Mouse (Mus musculus) midbrain, embryonic 10.5 days (tissue): ENCODE data around the gene Gm10645. TPM values are rescaled to one million over a fixed set of nuclear protein-coding genes. Genes with fewer than 3 reads are reported as not detected.

ENCODE experiments used
- DNase-seq: peaks from one replicate; pipeline ENCODE4 v3.0.0-alpha.2; 2017; ENCODE audit warnings: low spot score
- H3K27ac ChIP-seq: fragments of 300-500 bp; sonication (generic); replicated peaks from 2 replicates; pipeline ENCODE4 v1.5.1; 2016; ENCODE audit warnings: mild to moderate bottlenecking
- H3K27me3 ChIP-seq: fragments of 300-500 bp; sonication (generic); 2 replicates; pipeline ENCODE4 v1.6.1; 2016; ENCODE audit warnings: low read depth, mild to moderate bottlenecking; ENCODE audit not compliant: poor library complexity, severe bottlenecking
- H3K36me3 ChIP-seq: fragments of 300-500 bp; sonication (generic); 2 replicates; pipeline ENCODE4 v1.6.1; 2016; ENCODE audit warnings: mild to moderate bottlenecking, moderate library complexity
- H3K4me1 ChIP-seq: fragments of 300-500 bp; sonication (generic); 2 replicates; pipeline ENCODE4 v1.6.1; 2016
- H3K4me3 ChIP-seq: fragments of 300-500 bp; sonication (generic); 2 replicates; pipeline ENCODE4 v1.5.1; 2016; ENCODE audit warnings: mild to moderate bottlenecking, moderate library complexity
- H3K9me3 ChIP-seq: fragments of 300-500 bp; sonication (generic); replicated peaks from 2 replicates; pipeline ENCODE4 v1.6.1; 2016; ENCODE audit warnings: mild to moderate bottlenecking
- WGBS: fragments of 180-500 bp; shearing (Covaris S2); methylation state at CpG from one replicate; pipeline ENCODE4 v1.1.7; 2016; 5-methylcytosine and 5-hydroxymethylcytosine counted together
- polyA plus RNA-seq: library from polyadenylated mRNA; unstranded; fragments of >200 nt; fragmentation: Nextera tagmentation; extraction: Ambion mirVana; gene quantifications from 2 replicates; pipeline ENCODE4 v1.2.1, GENCODE M21; 2016

Gene Gm10645
- polyA plus RNA-seq, 1 experiment from 2014 or later: 3.1 TPM

DNA sequence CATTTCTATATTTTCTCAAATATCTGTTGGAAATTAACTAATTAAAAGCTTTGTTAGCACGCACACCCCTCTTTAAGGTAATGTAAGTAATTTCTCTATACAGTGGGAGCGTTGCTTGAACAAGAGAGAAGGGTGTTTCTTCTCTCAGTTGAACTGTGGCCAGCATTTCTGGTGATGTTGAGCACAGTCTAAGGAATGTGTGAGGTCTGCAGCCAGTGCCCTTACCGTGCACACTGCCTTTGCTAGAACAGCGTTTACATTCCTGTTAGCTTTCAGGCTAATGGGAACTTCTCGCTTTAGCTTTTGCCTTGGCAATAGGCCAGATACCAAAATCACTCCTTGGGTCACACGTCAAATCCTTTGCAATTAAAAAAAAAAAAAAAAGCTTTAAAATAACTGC lies 20.4 kb upstream of the Gm10645 start:
- H3K4me1 ChIP-seq: peaks cover 45% of the 10 kb centered on the region
- no peak for DNase-seq
- H3K9me3 ChIP-seq: no peaks in the 10 kb centered on the region
- H3K36me3 ChIP-seq: no peaks in the 10 kb centered on the region
- H3K27me3 ChIP-seq: no peaks in the 10 kb centered on the region
- no peak overlapping the region for H3K27ac ChIP-seq
- H3K4me3 ChIP-seq: no peak overlapping the region
- WGBS: 81% methylated on average over 6 of the region's 6 CpGs

DNA sequence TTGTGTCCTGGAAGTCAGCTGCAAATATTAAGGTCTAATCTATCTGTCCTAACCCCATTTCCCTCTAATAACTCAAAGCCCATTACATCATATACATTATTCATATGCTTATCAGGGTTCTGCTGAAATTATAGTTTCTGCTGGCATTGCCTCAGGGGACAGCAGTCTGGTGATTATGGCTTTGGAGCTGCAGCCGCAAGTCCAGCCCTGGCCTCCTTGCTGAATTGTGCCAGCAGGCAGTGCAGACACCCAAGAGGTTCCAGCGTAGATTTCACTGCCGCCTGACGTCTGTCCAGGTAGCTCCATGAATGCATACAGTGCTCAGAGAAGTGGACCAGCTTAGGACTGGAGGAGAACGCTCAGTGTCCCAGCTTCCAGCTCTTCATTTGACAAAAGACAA lies 16.8 kb upstream of the Gm10645 start:
- H3K4me1 ChIP-seq: peaks cover 72% of the 10 kb centered on the region
- no peaks in the 10 kb centered on the region for H3K9me3 ChIP-seq
- DNase-seq: no peak
- peak overlapping the region; percentile 30 for H3K27ac ChIP-seq
- WGBS: 85% methylated on average over 5 of the region's 5 CpGs
- H3K27me3 ChIP-seq: no peaks in the 10 kb centered on the region
- no peaks in the 10 kb centered on the region for H3K36me3 ChIP-seq
- H3K4me3 ChIP-seq: no peak overlapping the region

DNA sequence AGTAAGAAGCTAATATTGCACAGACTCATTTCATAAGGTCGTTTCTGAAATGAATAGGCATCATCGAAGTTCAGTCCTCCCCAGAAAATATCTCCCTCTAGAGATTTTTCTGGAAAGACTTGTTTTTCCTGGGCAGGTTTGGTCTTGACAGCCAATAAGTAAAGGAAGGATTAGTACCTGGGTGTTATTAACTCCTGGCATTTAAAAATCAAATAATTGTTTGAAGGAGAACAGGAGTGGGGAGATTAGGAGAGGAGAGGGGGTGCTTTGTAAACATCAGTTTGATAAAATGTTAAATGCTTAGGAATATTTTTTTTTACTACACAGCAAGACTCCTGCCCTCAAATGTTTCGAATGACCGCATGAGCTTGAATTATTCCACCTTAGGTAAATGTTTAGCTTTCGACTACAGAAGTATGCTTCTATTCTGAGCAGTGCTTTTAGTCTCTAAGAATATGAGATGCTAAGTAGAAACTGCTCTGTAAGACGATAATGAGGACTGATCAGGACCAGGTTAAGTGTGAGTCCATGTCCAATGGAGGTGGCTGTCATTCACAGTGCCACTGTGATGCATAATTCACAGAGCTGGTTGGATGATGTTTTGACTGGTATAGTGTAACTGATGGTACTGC lies 16.0 kb upstream of the Gm10645 start:
- H3K27me3 ChIP-seq: no peaks in the 10 kb centered on the region
- H3K4me3 ChIP-seq: no peak overlapping the region
- 85% methylated on average over 6 of the region's 6 CpGs for WGBS
- no peak overlapping the region for H3K27ac ChIP-seq
- H3K36me3 ChIP-seq: no peaks in the 10 kb centered on the region
- no peaks in the 10 kb centered on the region for H3K9me3 ChIP-seq
- peaks cover 76% of the 10 kb centered on the region for H3K4me1 ChIP-seq
- no peak for DNase-seq

DNA sequence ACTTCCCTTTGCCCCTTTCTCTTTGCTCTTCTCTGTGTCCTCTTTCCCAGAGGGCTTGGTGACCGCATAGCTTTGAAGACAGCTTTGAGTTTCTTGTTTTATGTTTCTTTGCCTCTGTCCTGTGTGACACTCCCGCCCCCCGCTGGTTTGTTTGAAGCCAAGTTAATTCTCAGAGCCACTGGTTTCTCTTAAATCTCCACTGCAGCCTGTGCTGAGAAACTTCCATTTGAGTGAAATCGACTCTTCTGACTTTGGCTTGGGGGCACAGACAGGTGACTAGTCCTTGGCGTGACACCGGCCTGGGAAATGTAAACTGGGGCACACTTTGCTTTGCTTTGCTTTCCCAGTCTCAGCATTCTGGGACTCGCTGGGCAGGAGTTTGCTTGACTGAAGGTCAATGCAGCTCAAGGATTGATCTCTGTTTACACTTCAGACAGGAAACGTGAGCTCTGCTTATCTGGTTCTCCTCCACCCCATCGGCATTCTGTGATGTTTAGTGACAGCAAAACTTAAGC lies 12.3 kb upstream of the Gm10645 start:
- peak overlapping the region; percentile 86 for H3K27ac ChIP-seq
- no peaks in the 10 kb centered on the region for H3K27me3 ChIP-seq
- no peaks in the 10 kb centered on the region for H3K36me3 ChIP-seq
- 6% methylated on average over 9 of the region's 9 CpGs for WGBS
- H3K9me3 ChIP-seq: no peaks in the 10 kb centered on the region
- H3K4me3 ChIP-seq: peak overlapping the region; percentile 40
- H3K4me1 ChIP-seq: peaks cover 78% of the 10 kb centered on the region
- peak; percentile 71 for DNase-seq

DNA sequence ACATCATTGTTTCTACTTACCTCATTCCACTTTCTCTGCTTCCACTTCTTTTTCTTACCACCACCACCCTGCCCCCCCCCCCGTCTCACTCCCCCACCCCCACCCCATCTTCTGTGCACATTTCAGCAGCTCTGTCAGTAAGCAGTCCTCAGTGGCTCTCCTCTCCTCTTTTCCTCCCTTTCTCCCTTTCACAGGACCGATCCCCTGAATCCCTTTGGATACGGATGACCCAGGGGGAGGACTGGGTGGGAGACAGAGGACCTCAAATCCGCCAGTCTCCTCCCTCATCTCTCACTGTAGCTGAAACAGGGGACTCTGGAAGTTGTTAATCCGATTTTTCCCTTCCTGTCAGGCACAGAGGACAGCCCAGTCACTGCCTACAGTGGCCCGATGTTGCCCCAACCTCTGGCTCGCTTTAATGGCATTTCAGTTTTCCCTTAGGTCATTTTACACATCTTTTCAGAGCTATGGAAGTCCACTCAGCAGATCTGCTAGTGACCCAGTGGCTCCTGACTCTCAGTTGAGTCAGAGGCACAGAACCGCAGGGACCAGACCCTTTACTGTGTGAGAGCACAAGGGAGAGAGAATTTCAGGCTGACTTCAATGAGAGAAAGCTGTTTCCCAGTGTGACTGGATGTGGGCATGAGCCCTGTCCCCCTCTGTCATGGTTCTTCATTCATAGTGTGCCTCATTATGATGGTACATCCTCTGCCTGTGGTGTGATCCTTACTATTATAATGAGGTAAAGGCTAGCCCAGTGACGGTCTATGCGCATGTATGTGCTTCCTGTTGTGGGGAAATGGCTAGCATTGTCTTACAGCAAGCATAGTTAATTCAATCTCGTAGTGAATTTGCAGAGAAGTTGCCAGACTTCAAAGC lies 11.6 kb upstream of the Gm10645 start:
- H3K27ac ChIP-seq: peak overlapping the region; percentile 86
- no peaks in the 10 kb centered on the region for H3K36me3 ChIP-seq
- H3K4me1 ChIP-seq: peaks cover 71% of the 10 kb centered on the region
- H3K27me3 ChIP-seq: no peaks in the 10 kb centered on the region
- peak overlapping the region; percentile 40 for H3K4me3 ChIP-seq
- DNase-seq: peak; percentile 52
- WGBS: 10% methylated on average over 11 of the region's 11 CpGs
- no peaks in the 10 kb centered on the region for H3K9me3 ChIP-seq

- 73% methylated on average over 2 of the region's 2 CpGs for WGBS
- Histone ChIP-seq H3K27ac (peak overlapping the region; percentile 86), H3K4me1 (peaks cover 64% of the 10 kb centered on the region), H3K36me3 (no peaks in the 10 kb centered on the region), H3K4me3 (peak overlapping the region; percentile 40; the same call in 1 of the 2 replicates), H3K27me3 (no peaks in the 10 kb centered on the region), H3K9me3 (no peaks in the 10 kb centered on the region)
- no peak for DNase-seq
Observed at GRCm38 (mm10) chr8:83176785-83177184, 10.8 kb upstream of the Gm10645 start.

GRCm38 (mm10) chr8:83175680-83176079 lies 9.7 kb upstream of the Gm10645 start:
- Histone ChIP-seq H3K9me3 (no peaks in the 10 kb centered on the region), H3K4me1 (peaks cover 59% of the 10 kb centered on the region), H3K36me3 (no peaks in the 10 kb centered on the region), H3K4me3 (no peak overlapping the region), H3K27ac (peak overlapping the region; percentile 86), H3K27me3 (no peaks in the 10 kb centered on the region)
- WGBS: 73% methylated on average over 10 of the region's 10 CpGs
- no peak for DNase-seq

- no peak overlapping the region for H3K4me3 ChIP-seq
- no peak for DNase-seq
- 58% methylated on average over 6 of the region's 6 CpGs for WGBS
Observed at GRCm38 (mm10) chr8:83170894-83171293, 4.9 kb upstream of the Gm10645 start.

DNA sequence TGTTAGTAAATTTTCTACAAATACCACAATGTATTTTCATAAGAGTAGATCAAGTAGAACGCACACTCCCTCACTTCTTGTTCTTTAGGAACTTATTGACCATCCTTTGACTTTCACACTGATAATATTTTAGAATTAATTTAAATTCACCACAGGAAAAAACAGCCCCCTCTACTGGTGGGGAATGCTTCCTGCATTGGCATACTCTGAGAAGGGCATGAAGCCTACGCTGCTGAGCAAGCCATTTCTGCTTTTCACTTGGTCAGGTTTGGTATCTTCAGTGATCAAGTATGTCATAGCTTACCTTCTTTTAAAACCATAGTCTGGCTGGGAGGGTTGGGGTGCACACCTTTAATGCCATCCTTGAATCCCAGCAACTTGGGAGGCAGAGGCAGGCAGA lies 3.7 kb upstream of the Gm10645 start:
- DNase-seq: no peak
- no peak overlapping the region for H3K4me3 ChIP-seq
- no peaks in the 10 kb centered on the region for H3K27me3 ChIP-seq
- 93% methylated on average over 2 of the region's 2 CpGs for WGBS
- no peaks in the 10 kb centered on the region for H3K9me3 ChIP-seq
- H3K36me3 ChIP-seq: no peaks in the 10 kb centered on the region
- H3K27ac ChIP-seq: no peak overlapping the region
- H3K4me1 ChIP-seq: peaks cover 45% of the 10 kb centered on the region

More at GRCm38 (mm10) chr8:83170894-83171293, 4.9 kb upstream of the Gm10645 start:
- Histone ChIP-seq H3K27me3 (no peaks in the 10 kb centered on the region), H3K36me3 (no peaks in the 10 kb centered on the region), H3K4me1 (peaks cover 48% of the 10 kb centered on the region), H3K27ac (no peak overlapping the region), H3K9me3 (no peaks in the 10 kb centered on the region)

DNA sequence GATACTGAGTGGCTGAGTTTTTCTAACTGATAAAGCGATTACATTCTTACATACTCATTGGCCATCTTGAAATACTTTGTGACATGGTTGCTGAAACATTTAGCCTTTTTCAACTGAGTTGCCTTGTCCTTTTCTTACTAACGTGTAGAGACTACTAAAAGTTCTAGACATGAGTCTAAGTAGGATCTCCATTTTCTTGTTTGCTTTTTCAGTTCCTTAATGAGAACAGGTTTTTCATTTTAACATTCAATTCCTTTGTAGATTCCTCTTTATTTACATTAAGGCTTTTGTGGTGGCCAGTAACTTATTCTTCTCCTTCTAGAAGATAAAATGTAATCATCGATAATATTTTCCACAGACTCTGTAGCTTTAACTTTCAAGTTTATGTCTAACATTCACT lies 3.2 kb upstream of the Gm10645 start:
- Histone ChIP-seq H3K4me1 (peaks cover 49% of the 10 kb centered on the region), H3K27ac (no peak overlapping the region), H3K27me3 (no peaks in the 10 kb centered on the region), H3K4me3 (no peak overlapping the region), H3K9me3 (no peaks in the 10 kb centered on the region), H3K36me3 (no peaks in the 10 kb centered on the region)
- DNase-seq: no peak
- WGBS: 85% methylated on average over 3 of the region's 3 CpGs

- H3K36me3 ChIP-seq: no peaks in the 10 kb centered on the region
- H3K27ac ChIP-seq: 0 out of 2 replicates have a peak overlapping the region, but pooled peaks have one; percentile 55
- peaks cover 49% of the 10 kb centered on the region for H3K4me1 ChIP-seq
- peak overlapping the region; percentile 89 for H3K4me3 ChIP-seq
- no peaks in the 10 kb centered on the region for H3K9me3 ChIP-seq
- H3K27me3 ChIP-seq: no peaks in the 10 kb centered on the region
- WGBS: 27% methylated on average over 3 of the region's 3 CpGs
- no peak for DNase-seq
Observed at GRCm38 (mm10) chr8:83167932-83168331, 2.0 kb upstream of the Gm10645 start.

- H3K36me3 ChIP-seq: no peaks in the 10 kb centered on the region
- peak within 1 kb of the TSS; percentile 89 for H3K4me3 ChIP-seq
- WGBS: under 1% methylated on average over 63 of the region's 63 CpGs
- peak within 1 kb of the TSS; percentile 97 for H3K27ac ChIP-seq
- no peaks in the 10 kb centered on the region for H3K9me3 ChIP-seq
- H3K4me1 ChIP-seq: peaks cover 43% of the 10 kb centered on the region
- peak; percentile 80 for DNase-seq
- no peaks in the 10 kb centered on the region for H3K27me3 ChIP-seq
Observed at GRCm38 (mm10) chr8:83165235-83165930, 587 bp downstream of the Gm10645 start, which contains the start of gene Tbc1d9. Gene Tbc1d9 (plus strand): TSS chr8:83165352.
